Mouse (Mus musculus) cerebellum, adult 2 months (tissue): ENCODE data around the gene Chek1.

Source experiments
- CTCF ChIP-seq: fragments of 200-500 bp; IDR thresholded peaks from 2 replicates; pipeline ENCODE4 v1.5.1; 2011; ENCODE audit warnings: low read depth, mild to moderate bottlenecking, control low read depth, low read length, moderate library complexity, borderline replicate concordance; ENCODE audit not compliant: insufficient read depth
- POLR2A ChIP-seq: fragments of 200-500 bp; IDR thresholded peaks from 2 replicates; pipeline ENCODE4 v1.6.1; 2011; ENCODE audit warnings: low read length, control low read depth, borderline replicate concordance; ENCODE audit not compliant: insufficient read depth

DNA sequence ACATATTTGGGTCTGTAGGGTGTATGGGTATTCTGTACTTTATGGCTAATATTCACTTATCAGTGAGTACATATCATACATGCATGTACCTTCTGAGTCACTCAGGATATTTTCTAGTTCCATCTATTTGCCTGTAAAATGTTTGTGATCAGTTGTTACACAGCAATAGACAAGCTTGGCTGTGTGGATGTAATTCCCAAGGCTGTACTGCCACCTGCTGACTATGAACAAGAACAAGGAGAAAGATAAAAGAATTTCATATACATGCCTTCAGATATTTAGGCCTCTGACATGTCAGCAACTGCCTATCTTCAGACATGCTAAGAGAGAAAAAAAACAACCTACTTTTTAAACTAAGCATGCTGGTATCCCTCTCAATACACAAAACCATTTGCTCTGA is 39.5 kb downstream of the Chek1 start:
- TF ChIP-seq POLR2A (no peak), CTCF (no peak)
